In genomic region chr10:116754940-116755339, GRCm38 (mm10) we compare ENCODE assay signal across 15 mouse cellular contexts.
"Had no signal": no experiment of that assay in that cellular context is flagged by ENCODE, and none has a peak within 500 bp of the region (broad histone marks: within the 10 kb centered on the region; RNA-seq: fewer than 3 reads in every experiment).

No protein-coding gene starts in this region.

- H3K27me3 ChIP-seq: lung, embryonic 15.5 days; megakaryocyte, embryonic 14.5 days; midbrain, embryonic 13.5 days; midbrain, embryonic 15.5 days; neural tube, embryonic 12.5 days had no signal

- H3K36me3 ChIP-seq: lung, embryonic 15.5 days; midbrain, embryonic 13.5 days; midbrain, embryonic 15.5 days; neural tube, embryonic 12.5 days had no signal

- H3K27ac ChIP-seq: lung, embryonic 15.5 days; macrophage; midbrain, embryonic 13.5 days; midbrain, embryonic 15.5 days; neural tube, embryonic 12.5 days had no signal

- H3K9ac ChIP-seq: lung, embryonic 15.5 days; midbrain, embryonic 13.5 days; midbrain, embryonic 15.5 days; neural tube, embryonic 12.5 days had no signal

- H3K4me2 ChIP-seq: lung, embryonic 15.5 days; midbrain, embryonic 11.5 days; midbrain, embryonic 13.5 days; midbrain, embryonic 15.5 days; neural tube, embryonic 12.5 days had no signal

- H3K4me1 ChIP-seq: megakaryocyte, embryonic 14.5 days had no signal

- ATAC-seq: lung, postnatal 0 days; midbrain, embryonic 13.5 days; midbrain, embryonic 15.5 days had no signal

- DNase-seq: lung, adult 2 months; lung, postnatal 14 days; lung, postnatal 36 days; right cerebral cortex, postnatal 14 days; thymus, adult 18-20 months; thymus, postnatal 14 days; thymus, postnatal 36 days had no signal

- H3K9me3 ChIP-seq: lung, embryonic 15.5 days; midbrain, embryonic 13.5 days; midbrain, embryonic 15.5 days; neural tube, embryonic 12.5 days had no signal

- H3K4me3 ChIP-seq: lung, embryonic 15.5 days; megakaryocyte, embryonic 14.5 days; midbrain, embryonic 13.5 days; midbrain, embryonic 15.5 days; neural tube, embryonic 12.5 days had no signal
